Mouse (Mus musculus): ENCODE results near the gene Dctn1.

GRCm38 (mm10) chr6:83205851-83206250 is 40.1 kb downstream of the Dctn1 start:
- TF ChIP-seq CTCF (IDR thresholded peaks at IDR 0.05) (no peak), EP300 (IDR thresholded peaks at IDR 0.05) (no peak)
